Mouse (Mus musculus) small intestine, adult 2 months (tissue): ENCODE measurements around the gene Hlcs.

ENCODE experiments used
- CTCF ChIP-seq: fragments of 200-500 bp; IDR thresholded peaks from 2 replicates; pipeline ENCODE4 v1.5.1; 2012; ENCODE audit warnings: low read depth, mild to moderate bottlenecking, control low read depth, inconsistent platforms, low read length, moderate library complexity, mixed read lengths; ENCODE audit not compliant: insufficient replicate concordance, insufficient read length; ENCODE audit errors: extremely low read depth
- POLR2A ChIP-seq: fragments of 200-500 bp; IDR thresholded peaks from 2 replicates; pipeline ENCODE4 v1.6.1; 2012; ENCODE audit warnings: low read depth, mild to moderate bottlenecking, control low read depth, inconsistent platforms, low read length, moderate library complexity

GRCm38 (mm10) chr16:94323681-94324080 lies 10.3 kb upstream of the Hlcs start:
- TF ChIP-seq POLR2A (no peak), CTCF (no peak)
